Comparison of ENCODE assay signal across 16 mouse cellular contexts in genomic region chr1:60460623-60461022, GRCm38 (mm10). TPM values are rescaled to one million over a fixed set of nuclear protein-coding genes. Genes with fewer than 3 reads are reported as not detected.
DNase-seq lines count a peak whose midpoint lies in the region; ATAC-seq and TF ChIP-seq lines count a peak whose summit lies in the region.
"Had no signal": no experiment of that assay in that cellular context is flagged by ENCODE, and none has a peak within 500 bp of the region (broad histone marks: within the 10 kb centered on the region; RNA-seq: fewer than 3 reads in every experiment).

No protein-coding gene starts in this region.

- no peak overlapping the region for H3K4me3 ChIP-seq in heart, embryonic 12.5 days
- no peak overlapping the region for H3K4me3 ChIP-seq in heart, adult 2 months
- H3K4me3 ChIP-seq in liver, postnatal 0 days (ENCODE audit: low read depth, low read length): no peak overlapping the region
- no peak overlapping the region for H3K4me3 ChIP-seq in liver, embryonic 12.5 days
- no peak overlapping the region for H3K4me3 ChIP-seq in stomach, embryonic 16.5 days (replicated peaks; ENCODE audit: low read length)
- H3K4me3 ChIP-seq in midbrain, embryonic 11.5 days (ENCODE audit: low read depth, low read length): no peak overlapping the region
- H3K4me3 ChIP-seq: embryonic facial prominence, embryonic 15.5 days; hindbrain, embryonic 13.5 days; limb, embryonic 10.5 days had no signal

- TF ChIP-seq EP300 in heart, adult 2 months (IDR thresholded peaks at IDR 0.05; ENCODE audit: insufficient read depth, low read depth, low read length): no peak
- TF ChIP-seq EP300 in liver, postnatal 0 days (IDR thresholded peaks at IDR 0.05; ENCODE audit: low read depth): no peak

- 51% methylated on average over 1 of the region's 1 CpGs for WGBS in heart, embryonic 12.5 days
- 22% methylated on average over 1 of the region's 1 CpGs for WGBS in heart, adult 2 months
- WGBS in liver, postnatal 0 days (ENCODE audit: insufficient replicate concordance): 52% methylated on average over 1 of the region's 1 CpGs
- WGBS in liver, embryonic 12.5 days (ENCODE audit: insufficient replicate concordance): 46% methylated on average over 1 of the region's 1 CpGs
- WGBS in stomach, embryonic 16.5 days: 80% methylated on average over 1 of the region's 1 CpGs
- WGBS in midbrain, embryonic 11.5 days: 91% methylated on average over 1 of the region's 1 CpGs

- no peaks in the 10 kb centered on the region for H3K79me2 ChIP-seq in heart, adult 2 months (replicated peaks; ENCODE audit: control insufficient read depth, insufficient read depth, low read length)

- H3K9ac ChIP-seq in heart, embryonic 12.5 days: no peak overlapping the region
- H3K9ac ChIP-seq in heart, adult 2 months (ENCODE audit: low read depth, low read length): no peak overlapping the region
- H3K9ac ChIP-seq in liver, postnatal 0 days (replicated peaks): no peak overlapping the region
- no peak overlapping the region for H3K9ac ChIP-seq in liver, embryonic 12.5 days
- H3K9ac ChIP-seq in stomach, embryonic 16.5 days (ENCODE audit: low read length): no peak overlapping the region
- no peak overlapping the region for H3K9ac ChIP-seq in midbrain, embryonic 11.5 days (ENCODE audit: low read length)
- H3K9ac ChIP-seq: embryonic facial prominence, embryonic 15.5 days; hindbrain, embryonic 13.5 days; liver, embryonic 14.5 days had no signal

- no peak for TF ChIP-seq POLR2A in heart, adult 2 months (IDR thresholded peaks at IDR 0.05; ENCODE audit: insufficient read depth, low read depth, low read length)

- H3K36me3 ChIP-seq in heart, embryonic 12.5 days: peaks cover 24% of the 10 kb centered on the region
- H3K36me3 ChIP-seq in heart, adult 2 months (ENCODE audit: control insufficient read depth, insufficient read depth, low read length): peaks cover 7% of the 10 kb centered on the region
- no peaks in the 10 kb centered on the region; the same call in 1 of the 2 replicates for H3K36me3 ChIP-seq in liver, postnatal 0 days (replicated peaks; ENCODE audit: insufficient read depth, low read length)
- H3K36me3 ChIP-seq in liver, embryonic 12.5 days: peaks cover 11% of the 10 kb centered on the region
- H3K36me3 ChIP-seq in stomach, embryonic 16.5 days (ENCODE audit: control insufficient read depth, insufficient read depth, low read length): no peaks in the 10 kb centered on the region
- no peaks in the 10 kb centered on the region for H3K36me3 ChIP-seq in midbrain, embryonic 11.5 days (ENCODE audit: control insufficient read depth, insufficient read depth, low read length)

- peaks cover 4% of the 10 kb centered on the region; the same call in 1 of the 2 replicates for H3K4me1 ChIP-seq in heart, embryonic 12.5 days (replicated peaks)
- no peaks in the 10 kb centered on the region; the same call in 1 of the 2 replicates for H3K4me1 ChIP-seq in heart, adult 2 months (ENCODE audit: control insufficient read depth, insufficient read depth, low read length)
- no peaks in the 10 kb centered on the region for H3K4me1 ChIP-seq in liver, postnatal 0 days (ENCODE audit: insufficient read depth)
- no peaks in the 10 kb centered on the region for H3K4me1 ChIP-seq in liver, embryonic 12.5 days
- no peaks in the 10 kb centered on the region for H3K4me1 ChIP-seq in stomach, embryonic 16.5 days (ENCODE audit: control insufficient read depth, insufficient read depth, low read length)
- H3K4me1 ChIP-seq in midbrain, embryonic 11.5 days (ENCODE audit: control insufficient read depth, insufficient read depth, low read length): no peaks in the 10 kb centered on the region
- H3K4me1 ChIP-seq: embryonic facial prominence, embryonic 15.5 days; hindbrain, embryonic 13.5 days; limb, embryonic 10.5 days had no signal

- TF ChIP-seq CTCF in heart, adult 2 months (IDR thresholded peaks at IDR 0.05): no peak
- no peak for TF ChIP-seq CTCF in liver, postnatal 0 days (IDR thresholded peaks at IDR 0.05; ENCODE audit: low read depth)

- intact Hi-C loops in heart, adult 2 months (cut with DNase I): no loop called here

- no peaks in the 10 kb centered on the region for H3K9me3 ChIP-seq in heart, embryonic 12.5 days (replicated peaks)
- no peaks in the 10 kb centered on the region for H3K9me3 ChIP-seq in liver, postnatal 0 days (ENCODE audit: low read length)
- H3K9me3 ChIP-seq in liver, embryonic 12.5 days (replicated peaks): no peaks in the 10 kb centered on the region
- no peaks in the 10 kb centered on the region for H3K9me3 ChIP-seq in stomach, embryonic 16.5 days (replicated peaks; ENCODE audit: control insufficient read depth, low read length)
- H3K9me3 ChIP-seq in midbrain, embryonic 11.5 days (ENCODE audit: control insufficient read depth, low read length): no peaks in the 10 kb centered on the region
- H3K9me3 ChIP-seq: embryonic facial prominence, embryonic 15.5 days; hindbrain, embryonic 13.5 days; limb, embryonic 10.5 days had no signal

- no peaks in the 10 kb centered on the region for H3K27me3 ChIP-seq in heart, embryonic 12.5 days (replicated peaks)
- H3K27me3 ChIP-seq in heart, adult 2 months (ENCODE audit: control insufficient read depth, insufficient read depth, low read length): no peaks in the 10 kb centered on the region
- H3K27me3 ChIP-seq in liver, postnatal 0 days (ENCODE audit: insufficient read depth, low read length): no peaks in the 10 kb centered on the region
- H3K27me3 ChIP-seq in liver, embryonic 12.5 days (replicated peaks): no peaks in the 10 kb centered on the region
- no peaks in the 10 kb centered on the region for H3K27me3 ChIP-seq in stomach, embryonic 16.5 days (ENCODE audit: control insufficient read depth, insufficient read depth, low read length)
- H3K27me3 ChIP-seq in midbrain, embryonic 11.5 days (ENCODE audit: control insufficient read depth, insufficient read depth, low read length): no peaks in the 10 kb centered on the region
- H3K27me3 ChIP-seq: embryonic facial prominence, embryonic 15.5 days; hindbrain, embryonic 13.5 days had no signal

- ATAC-seq in heart, embryonic 12.5 days (ENCODE audit: insufficient number of reproducible peaks, low FRiP score): no peak
- peak; percentile 45; the same call in 1 of the 2 replicates for ATAC-seq in liver, postnatal 0 days
- ATAC-seq in liver, embryonic 12.5 days: no peak
- ATAC-seq in stomach, embryonic 16.5 days (ENCODE audit: insufficient read depth, low FRiP score): no peak
- ATAC-seq in midbrain, embryonic 11.5 days (ENCODE audit: low FRiP score): no peak
- ATAC-seq: forebrain, embryonic 14.5 days had no signal

- peak overlapping the region; percentile 57; the same call in 1 of the 2 replicates for H3K27ac ChIP-seq in heart, embryonic 12.5 days (ENCODE audit: poor library complexity, severe bottlenecking)
- no peak overlapping the region for H3K27ac ChIP-seq in heart, adult 2 months
- H3K27ac ChIP-seq in liver, postnatal 0 days (ENCODE audit: low read depth): no peak overlapping the region
- H3K27ac ChIP-seq in liver, embryonic 12.5 days: no peak overlapping the region
- H3K27ac ChIP-seq in stomach, embryonic 16.5 days (ENCODE audit: low read length): 0 out of 2 replicates have a peak overlapping the region, but pooled peaks have one; percentile 1
- no peak overlapping the region for H3K27ac ChIP-seq in midbrain, embryonic 11.5 days (ENCODE audit: low read depth, low read length)
- H3K27ac ChIP-seq: embryonic facial prominence, embryonic 15.5 days; hindbrain, embryonic 13.5 days; limb, embryonic 10.5 days; liver, embryonic 14.5 days had no signal

- no peak overlapping the region for H3K4me2 ChIP-seq in heart, embryonic 12.5 days
- no peak overlapping the region for H3K4me2 ChIP-seq in liver, postnatal 0 days (ENCODE audit: low read depth, low read length)
- H3K4me2 ChIP-seq in liver, embryonic 12.5 days: no peak overlapping the region
- H3K4me2 ChIP-seq in stomach, embryonic 16.5 days (ENCODE audit: low read depth, low read length): no peak overlapping the region
- no peak overlapping the region for H3K4me2 ChIP-seq in midbrain, embryonic 11.5 days
- H3K4me2 ChIP-seq: embryonic facial prominence, embryonic 15.5 days; hindbrain, embryonic 13.5 days had no signal

- DNase-seq in heart, adult 2 months: no peak
- no peak for DNase-seq in liver, postnatal 0 days
- peak; percentile 57 for DNase-seq in CD4-positive, CD25-positive, alpha-beta regulatory T cell, adult 2 months (ENCODE audit: low read depth, low spot score)
- DNase-seq in midbrain, embryonic 11.5 days (ENCODE audit: low spot score, missing footprints): no peak
- no peak for DNase-seq in adrenal gland, adult 8-10 months
- DNase-seq: adrenal gland, postnatal 10 days; cerebellum, adult 8-10 months; kidney, adult 18-20 months had no signal

RNA-seq across cellular contexts. Expression of gene Abi2, which starts 51.2 kb away (rescaled TPM):
- 43.5 and 44.1 TPM in 2 replicates for polyA plus RNA-seq in heart, embryonic 12.5 days (2016; fragmentation: Nextera tagmentation; extraction: Ambion mirVana)
- total RNA-seq in heart, adult 2 months (2021): 10 to 100 TPM; 16.7 to 18.2 TPM
- polyA plus RNA-seq in heart, adult 2 months (2012; rRNA removed): 7.0 and 9.9 TPM in 2 replicates
- 2.0 and 2.6 TPM in 2 replicates for polyA plus RNA-seq in liver, postnatal 0 days (2015; fragmentation: Nextera tagmentation; extraction: Ambion mirVana)
- 8.5 and 9.9 TPM in 2 replicates for polyA plus RNA-seq in liver, embryonic 12.5 days (2016; fragmentation: Nextera tagmentation; extraction: Ambion mirVana)
- 16.2 and 16.3 TPM in 2 replicates for polyA plus RNA-seq in stomach, embryonic 16.5 days (2015; fragmentation: Nextera tagmentation; extraction: Ambion mirVana)
- 50.0 and 59.9 TPM in 2 replicates for polyA plus RNA-seq in midbrain, embryonic 11.5 days (2014; fragmentation: Nextera tagmentation; extraction: Ambion mirVana)
- 10 to 100 TPM; 28.5 to 49.7 (median 42.4) TPM for total RNA-seq in adrenal gland, adult 8-10 months (2022)

Comparison
In these comparisons a context has a peak if more than half of its experiments do, and no peak if none do; other contexts are left out.
1. H3K27ac ChIP-seq: peak in heart, embryonic 12.5 days (single experiment) and stomach, embryonic 16.5 days (single experiment); none in heart, adult 2 months (single experiment), liver, postnatal 0 days (single experiment), liver, embryonic 12.5 days (single experiment) and midbrain, embryonic 11.5 days (single experiment).